Mouse (Mus musculus): ENCODE measurements around the gene Atoh7.

- TF ChIP-seq POLR2A (IDR thresholded peaks at IDR 0.05; ENCODE audit: extremely low read depth, insufficient read depth, low read length) (no peak), CTCF (IDR thresholded peaks at IDR 0.05; ENCODE audit: low read depth, low read length) (no peak)
These were observed 47.4 kb upstream of the Atoh7 start for GRCm38 (mm10) chr10:63052011-63052410.
